Mouse (Mus musculus) kidney, postnatal 25 days (tissue): Measurements from ENCODE around the gene Gm5148.

Source experiments
- DNase-seq, 2 experiments: peaks; one replicate each; pipeline ENCODE4 v3.0.0; 2021; ENCODE audit warnings: mixed read lengths in 2 of 2

Gene Gm5148

DNA sequence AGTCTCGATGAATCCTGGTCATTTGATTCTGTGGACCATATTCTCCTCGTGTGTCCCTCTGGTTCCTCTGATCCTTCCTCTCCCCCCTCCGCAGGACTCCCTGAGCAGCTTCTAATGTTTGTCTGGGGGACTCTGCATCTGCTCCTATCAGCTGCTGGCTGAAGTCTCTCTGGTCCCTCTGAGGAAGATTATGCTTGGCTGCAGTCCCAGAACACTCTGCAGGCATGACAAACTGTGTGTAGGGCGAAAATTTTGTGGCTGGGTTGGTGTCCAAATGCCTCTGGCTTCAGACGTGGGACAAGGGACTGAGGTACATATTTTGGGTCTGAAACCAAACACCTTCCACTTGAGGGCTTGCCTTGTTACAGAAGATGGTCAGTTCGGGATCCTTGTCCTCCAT, 13.1 kb upstream of the Gm5148 start:
- peak; percentile 75 to 76 for DNase-seq

- peak in 1 of 2 experiments; percentile 18 for DNase-seq
Observed at GRCm38 (mm10) chr3:37735166-37735565, 10.9 kb upstream of the Gm5148 start.

- DNase-seq, result peak; percentile 95
Observed at GRCm38 (mm10) chr3:37729142-37729541, 4.9 kb upstream of the Gm5148 start.

- DNase-seq, result no peak
Observed at GRCm38 (mm10) chr3:37728112-37729100, 4.1 kb upstream of the Gm5148 start.

- no peak for DNase-seq
Observed at GRCm38 (mm10) chr3:37727392-37727791, 3.1 kb upstream of the Gm5148 start.

- no peak for DNase-seq
Observed at GRCm38 (mm10) chr3:37726501-37727140, 2.3 kb upstream of the Gm5148 start.

DNA sequence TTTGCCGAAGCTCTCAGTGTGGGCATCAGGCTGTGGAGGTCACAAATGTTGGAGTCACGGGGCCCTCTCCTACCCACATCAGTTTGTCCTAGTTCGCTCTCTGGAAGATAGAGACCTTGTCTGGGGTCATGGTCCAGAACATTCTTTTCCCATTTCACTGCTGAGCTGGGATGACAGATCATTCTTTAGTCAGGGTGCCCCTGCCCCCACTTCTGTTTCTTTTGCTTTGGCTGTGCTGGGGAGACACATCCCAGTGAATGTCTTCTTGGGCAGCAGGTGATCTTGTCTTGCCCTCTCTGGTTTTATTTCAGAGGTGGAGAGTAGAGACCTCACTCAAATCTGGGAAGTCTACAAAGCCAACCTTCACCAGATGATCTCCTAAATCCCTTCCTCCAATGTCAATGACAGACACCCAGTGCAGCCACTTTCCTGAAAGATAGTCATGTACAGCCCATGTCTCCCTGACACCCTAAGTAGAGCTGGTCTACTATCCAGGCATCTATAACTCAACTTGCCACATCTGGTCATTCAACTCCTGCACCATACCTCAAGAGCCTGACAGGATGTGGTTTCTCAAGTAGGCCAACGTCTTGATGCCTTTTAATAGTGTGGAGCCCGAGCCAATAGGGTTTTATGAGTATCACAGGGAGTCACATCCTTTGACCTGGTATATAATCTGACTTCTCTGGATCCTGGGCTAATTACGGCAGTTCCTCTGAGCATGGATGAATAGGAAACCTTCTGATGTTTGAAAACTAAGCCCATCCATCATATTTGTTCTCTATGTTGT, 851 bp upstream of the Gm5148 start:
- no peak for DNase-seq

DNA sequence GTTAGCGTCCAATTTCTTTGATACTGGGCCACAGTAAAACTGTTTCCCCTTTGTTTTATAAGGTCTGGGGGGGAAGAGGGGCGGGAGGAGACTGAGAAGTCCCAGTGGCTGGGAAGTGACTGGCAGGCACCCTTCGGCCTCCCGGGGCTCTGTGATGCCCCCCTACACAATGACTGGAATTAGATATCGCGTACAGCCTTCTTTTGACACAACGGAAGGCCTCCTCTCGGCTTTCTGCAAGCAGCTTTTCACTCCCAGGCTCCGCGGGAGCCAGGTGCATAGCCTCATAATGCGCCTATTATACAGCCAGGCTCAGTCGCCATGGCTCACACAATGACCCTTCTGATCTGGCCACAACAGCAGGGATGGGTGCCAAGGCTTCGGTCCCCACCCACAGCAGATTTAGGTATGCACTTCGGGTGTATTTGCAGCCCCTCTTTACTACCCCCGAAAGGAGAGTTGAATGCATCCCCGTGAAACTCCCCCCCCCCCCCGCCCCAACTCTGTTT, 574 bp downstream of the Gm5148 start:
- DNase-seq, result no peak

DNA sequence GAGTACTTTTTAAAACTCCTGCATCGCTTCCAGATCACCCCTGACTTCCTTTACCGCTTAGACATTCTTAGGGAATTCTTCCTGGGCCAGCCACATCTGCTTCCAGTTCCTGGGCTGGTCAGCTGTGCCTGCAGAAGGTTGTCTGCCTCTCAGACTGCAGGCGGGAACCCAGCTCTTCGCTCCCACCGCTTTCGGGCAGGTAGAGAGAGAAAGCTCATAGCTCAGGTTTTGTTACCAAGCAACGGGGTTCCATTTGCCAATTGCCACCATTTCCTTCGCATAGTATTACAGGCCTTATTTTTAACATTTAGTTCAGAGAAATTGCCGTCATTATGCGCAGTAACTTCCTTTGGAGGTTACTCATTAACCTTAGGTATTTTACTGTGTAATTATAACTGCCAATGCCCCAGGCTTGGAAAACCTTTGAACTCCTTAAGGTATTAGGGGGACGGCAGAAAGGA, 1.2 kb downstream of the Gm5148 start:
- DNase-seq, result peak; percentile 61 to 82

- DNase-seq, result no peak
Observed at GRCm38 (mm10) chr3:37722487-37723060, 1.7 kb downstream of the Gm5148 start.

DNA sequence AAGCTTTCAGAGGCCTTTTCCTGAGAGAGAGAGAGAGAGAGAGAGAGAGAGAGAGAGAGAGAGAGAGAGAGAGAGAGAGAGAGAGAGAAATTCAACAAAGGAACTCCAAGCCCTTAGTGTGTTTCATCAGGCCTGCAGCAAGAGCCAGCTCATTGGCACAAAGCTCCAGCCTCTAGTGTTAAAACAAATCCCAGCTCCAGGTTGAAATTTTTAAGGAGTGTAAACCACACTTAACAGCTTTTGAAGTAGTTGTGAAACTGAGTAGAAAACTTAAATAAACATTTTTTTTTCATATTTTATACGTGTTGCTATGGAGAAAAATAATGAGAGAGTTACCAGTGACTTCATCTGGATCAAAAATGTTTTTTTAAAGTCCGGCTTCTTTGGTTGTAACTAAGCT, 7.3 kb downstream of the Gm5148 start:
- no peak for DNase-seq

DNA sequence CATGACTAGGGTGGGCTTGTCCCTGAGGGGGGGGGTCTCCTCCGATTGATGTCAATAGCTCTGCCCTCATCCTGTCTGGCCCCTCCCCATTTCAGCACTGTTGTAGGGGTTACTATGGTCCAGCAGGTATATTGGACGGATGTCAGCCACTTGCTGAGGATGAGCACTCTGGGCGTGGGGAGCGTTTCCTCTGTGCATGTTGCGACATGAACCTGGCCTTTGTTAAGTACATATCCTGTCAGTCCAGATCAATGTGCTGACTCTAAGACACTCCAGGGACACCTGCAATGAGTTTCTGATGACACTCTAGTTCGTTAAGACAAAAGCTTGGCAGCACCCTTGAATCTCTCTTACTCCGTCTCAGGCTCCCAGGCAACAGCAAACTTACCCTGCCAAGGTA, 8.6 kb downstream of the Gm5148 start:
- no peak for DNase-seq

- peak; percentile 85 to 87 for DNase-seq
Observed at GRCm38 (mm10) chr3:37712501-37712900, 11.8 kb downstream of the Gm5148 start.

- no peak for DNase-seq
Observed at GRCm38 (mm10) chr3:37711639-37712038, 12.7 kb downstream of the Gm5148 start.

GRCm38 (mm10) chr3:37707801-37708200, 16.5 kb downstream of the Gm5148 start:
- no peak for DNase-seq

- peak; percentile 69 to 70 for DNase-seq
Observed at GRCm38 (mm10) chr3:37706439-37706838, 17.9 kb downstream of the Gm5148 start.

- no peak for DNase-seq
Observed at GRCm38 (mm10) chr3:37705436-37705835, 18.9 kb downstream of the Gm5148 start.

GRCm38 (mm10) chr3:37704701-37705279, 19.5 kb downstream of the Gm5148 start:
- peak in 1 of 2 experiments; percentile 29 for DNase-seq

DNA sequence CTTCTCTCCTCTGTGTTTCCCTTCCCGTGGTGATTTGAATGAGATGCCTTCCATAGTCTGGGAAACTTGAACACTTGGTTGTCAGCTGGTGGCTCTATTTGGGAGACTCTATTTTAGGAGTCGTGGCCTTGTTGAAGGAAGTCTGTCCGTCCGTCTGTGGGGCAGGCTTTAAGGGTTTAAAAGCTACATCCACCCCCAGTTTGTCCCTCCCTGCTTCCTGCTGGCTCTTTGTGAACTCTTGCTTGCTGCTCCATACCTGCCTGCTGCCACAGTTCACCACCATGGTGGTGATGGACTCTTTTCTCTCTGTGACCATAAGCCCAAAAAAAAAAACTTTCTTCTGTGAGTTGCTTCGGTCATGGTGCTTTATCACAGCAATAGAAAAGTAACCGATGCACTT, 21.2 kb downstream of the Gm5148 start:
- DNase-seq, result no peak

- no peak for DNase-seq
Observed at GRCm38 (mm10) chr3:37693552-37693951, 30.7 kb downstream of the Gm5148 start.

- no peak for DNase-seq
Observed at GRCm38 (mm10) chr3:37692945-37693344, 31.3 kb downstream of the Gm5148 start.
